Mouse (Mus musculus): ENCODE data around the gene Ephb1. TPM values are rescaled to one million over a fixed set of nuclear protein-coding genes. Genes with fewer than 3 reads are reported as not detected.
A peak's percentile ranks its signal among the peaks of the same experiment; 100 is the strongest.

Ephb1 gene
- total RNA-seq, 2 experiments from 2014 or later, result 31.5 to 36.0 TPM

- intact Hi-C loops (cut with DNase I), result no loop called here
- DNase-seq (ENCODE audit: low spot score in 2 of 2), result no peak
These were observed 456.6 kb downstream of the Ephb1 start for GRCm38 (mm10) chr9:101897851-101898250.

- DNase-seq (ENCODE audit: low spot score in 2 of 2), result no peak
- intact Hi-C loops (cut with DNase I), result no loop called here
These were observed 471.2 kb downstream of the Ephb1 start for GRCm38 (mm10) chr9:101883295-101883694.

GRCm38 (mm10) chr9:101877109-101877987, 477.1 kb downstream of the Ephb1 start:
- intact Hi-C loops (cut with DNase I), result no loop called here
- DNase-seq (ENCODE audit: low spot score in 2 of 2), result no peak

GRCm38 (mm10) chr9:101875306-101875705, 479.2 kb downstream of the Ephb1 start:
- intact Hi-C loops (cut with DNase I), result no loop called here
- peak in 1 of 2 experiments; percentile 55 for DNase-seq (ENCODE audit: low spot score in 2 of 2)

Small RNA genes within 50 kb of the gene (microRNA-seq; reads per million reads assigned to microRNA genes)
- 0 reads per million in 2 experiments for gene Mir7243

Other genes with a start within 250 kb of the Ephb1 start
- 1 to 10 TPM; 2.6 to 4.4 TPM for gene Ky, start 151.1 kb upstream of the Ephb1 start, total RNA-seq (2021)